Mouse (Mus musculus) erythroid progenitor cell, adult 5-6 weeks (primary cell): ENCODE results near the gene Ctrl. TPM values are rescaled to one million over a fixed set of nuclear protein-coding genes. Genes with fewer than 3 reads are reported as not detected.
A peak's percentile ranks its signal among the peaks of the same experiment; 100 is the strongest.

Experiments used
- ATAC-seq: replicated peaks from 2 replicates; pipeline ENCODE4 v1.8.0; 2016; ENCODE audit warnings: moderate number of reproducible peaks, mild to moderate bottlenecking, moderate TSS enrichment, inconsistent platforms; ENCODE audit not compliant: poor library complexity, low FRiP score, severe bottlenecking
- total RNA-seq, 2 experiments: library from RNA; stranded (forward) in 1 of 2; stranded (reverse) in 1 of 2; fragments of 150-400 nt in 1 of 2; fragments of 186-747, 209-891 nt in 1 of 2; gene quantifications; 2 replicates each; pipeline versions ENCODE4 v1.2.3 to v1.2.4; 2015 to 2017; ENCODE audit warnings: low replicate concordance in 2 of 2

Gene Ctrl
- total RNA-seq, 2 experiments from 2014 or later = not detected

DNA sequence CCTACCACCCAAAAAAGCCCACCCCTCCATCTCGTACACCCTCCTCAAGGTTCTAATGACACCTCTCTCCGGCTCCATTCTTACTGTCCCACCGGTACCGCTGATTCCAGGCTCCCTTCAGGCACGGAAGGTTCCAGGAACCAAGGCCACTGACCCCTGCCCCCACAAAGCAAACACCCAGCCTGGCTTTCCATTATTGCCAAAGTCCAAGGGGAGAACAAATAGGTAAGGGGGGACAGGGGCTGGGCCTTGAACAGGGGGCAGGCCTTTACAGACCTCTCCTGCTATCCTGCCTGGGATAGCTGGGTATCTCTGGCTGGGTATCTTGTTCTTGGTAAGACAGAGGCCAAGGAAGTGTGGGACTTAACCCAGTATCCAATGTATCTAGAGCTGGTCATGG lies 8.9 kb upstream of the Ctrl start:
- no peak for ATAC-seq

- ATAC-seq = no peak
Measured at GRCm38 (mm10) chr8:105942026-105942425, 8.4 kb upstream of the Ctrl start.

DNA sequence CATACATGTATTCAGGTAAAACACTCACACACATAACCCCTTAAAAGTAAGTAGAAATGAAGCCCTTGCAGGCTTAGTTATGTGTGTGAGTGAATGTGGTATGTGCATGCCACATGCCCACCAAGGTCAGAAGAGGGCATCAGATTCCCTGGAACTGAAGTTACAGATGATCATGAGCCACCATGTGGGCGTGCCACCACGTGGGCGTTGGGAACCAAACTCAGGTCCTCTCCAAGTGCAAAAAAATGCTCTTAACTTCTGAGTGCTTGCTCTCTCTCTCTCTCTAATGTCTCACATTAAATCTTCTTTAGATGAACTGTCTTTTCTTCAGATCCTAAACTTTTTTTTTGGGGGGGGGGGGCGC lies 4.6 kb upstream of the Ctrl start, which contains the start of gene Psmb10:
Psmb10 (minus strand) TSS at position 139 of the 364 bp plus-strand sequence.
- no peak for ATAC-seq

DNA sequence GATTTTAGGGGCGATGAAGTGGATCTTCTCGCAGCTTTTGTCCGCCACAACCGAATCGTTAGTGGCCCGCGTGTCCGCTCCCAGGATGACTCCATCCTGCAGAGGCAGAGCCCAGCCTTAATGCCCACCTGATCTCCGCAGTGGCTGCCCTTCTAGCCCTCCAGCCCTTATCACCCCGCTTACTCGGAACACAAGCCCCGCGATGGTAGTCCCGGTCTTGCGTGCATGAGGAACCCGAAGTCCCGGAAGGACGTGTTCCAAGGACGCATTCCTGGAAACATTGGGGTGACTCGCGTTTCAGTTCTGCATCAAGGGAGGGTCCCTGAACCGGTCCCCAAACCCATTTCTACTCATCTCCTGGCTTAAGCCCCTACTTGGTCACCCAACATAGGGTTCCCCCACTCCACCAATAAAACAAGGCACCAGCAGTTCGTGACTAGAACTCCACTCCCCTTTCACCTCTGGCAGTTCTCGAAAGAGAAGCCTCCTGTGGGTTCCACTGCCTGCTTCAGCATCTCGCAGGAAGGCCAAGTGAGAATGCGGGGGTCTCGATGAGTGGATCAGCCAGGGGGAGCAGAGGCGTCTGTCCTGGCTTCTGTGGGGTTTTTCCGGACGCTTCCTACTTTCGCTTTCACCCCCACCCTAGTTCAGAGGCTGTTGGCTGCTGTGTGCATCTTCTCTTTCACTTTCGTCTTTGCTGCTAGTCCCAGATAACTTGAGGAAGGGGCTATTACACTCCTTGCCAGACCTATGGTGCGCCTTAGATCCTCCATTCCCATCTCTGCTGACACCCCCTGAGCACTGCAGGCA lies 4.0 kb upstream of the Ctrl start:
- ATAC-seq = peak; percentile 55

DNA sequence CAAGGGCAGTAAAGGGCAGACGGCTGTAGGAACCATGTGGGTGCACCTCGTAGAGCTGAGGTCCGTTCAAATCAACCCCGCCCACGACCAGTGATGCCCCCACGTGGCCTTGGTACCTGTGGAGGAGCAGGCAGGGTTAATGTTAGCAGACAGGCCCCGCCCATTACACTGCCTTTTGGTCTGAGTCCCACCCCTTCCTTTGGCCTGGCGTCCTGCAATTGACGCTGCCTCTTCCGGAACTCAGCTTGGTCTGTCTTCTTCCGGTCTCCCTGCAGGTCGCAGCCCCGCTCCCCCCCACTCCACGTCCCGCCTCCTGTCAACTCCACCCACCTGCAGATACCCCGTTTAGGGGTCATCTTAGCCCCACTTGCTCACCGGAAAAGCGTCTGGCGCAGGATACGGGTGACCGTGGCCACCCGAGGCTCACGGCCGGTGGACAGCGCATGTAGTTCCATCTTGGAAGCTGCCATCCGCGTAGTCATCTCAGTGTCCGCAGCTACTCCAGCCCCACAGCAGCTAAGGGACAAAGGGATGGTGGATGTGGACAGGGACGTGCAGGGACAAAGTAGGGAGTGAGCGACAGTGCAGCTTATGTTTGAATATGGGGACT lies 3.3 kb upstream of the Ctrl start:
- peak; percentile 91 for ATAC-seq

DNA sequence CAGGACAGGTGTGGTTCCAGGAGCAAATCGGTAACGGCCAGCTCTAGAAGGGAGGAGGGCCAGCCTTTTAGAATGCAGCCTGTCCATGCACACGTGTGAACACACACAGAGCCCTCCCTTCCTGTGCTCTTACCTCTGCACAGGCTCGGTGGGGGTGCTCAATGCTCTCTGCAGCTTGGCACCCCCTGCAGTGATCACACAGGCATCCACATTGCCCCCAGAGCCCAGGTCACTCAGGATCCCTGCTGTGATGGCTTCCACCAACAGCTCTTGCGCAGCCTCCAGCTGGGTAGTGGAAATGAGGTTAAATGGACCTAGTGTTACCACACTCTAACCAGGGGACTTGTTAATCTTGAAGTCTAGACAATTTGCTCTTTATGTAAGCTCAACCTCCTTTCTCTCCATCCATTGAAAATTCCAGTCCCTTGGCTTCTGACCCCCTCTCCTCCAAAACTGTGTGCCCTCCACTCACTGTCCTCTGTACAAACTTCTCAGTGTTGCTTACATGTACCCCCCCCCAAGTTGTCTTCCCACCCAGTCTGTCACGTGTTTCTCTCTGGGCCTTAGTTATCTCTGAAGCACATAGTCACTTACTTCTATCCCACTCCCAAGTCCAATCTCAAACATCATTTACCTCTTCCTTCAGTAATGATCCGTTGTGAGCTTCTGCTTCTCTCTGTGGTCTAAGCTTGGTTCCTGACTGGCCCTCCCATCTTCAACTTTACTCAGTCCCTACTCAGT lies 2.4 kb upstream of the Ctrl start:
- ATAC-seq = no peak

GRCm38 (mm10) chr8:105935105-105935504 lies 1.4 kb upstream of the Ctrl start:
- ATAC-seq = no peak

GRCm38 (mm10) chr8:105932525-105932924 lies 1.1 kb downstream of the Ctrl start:
- no peak for ATAC-seq

DNA sequence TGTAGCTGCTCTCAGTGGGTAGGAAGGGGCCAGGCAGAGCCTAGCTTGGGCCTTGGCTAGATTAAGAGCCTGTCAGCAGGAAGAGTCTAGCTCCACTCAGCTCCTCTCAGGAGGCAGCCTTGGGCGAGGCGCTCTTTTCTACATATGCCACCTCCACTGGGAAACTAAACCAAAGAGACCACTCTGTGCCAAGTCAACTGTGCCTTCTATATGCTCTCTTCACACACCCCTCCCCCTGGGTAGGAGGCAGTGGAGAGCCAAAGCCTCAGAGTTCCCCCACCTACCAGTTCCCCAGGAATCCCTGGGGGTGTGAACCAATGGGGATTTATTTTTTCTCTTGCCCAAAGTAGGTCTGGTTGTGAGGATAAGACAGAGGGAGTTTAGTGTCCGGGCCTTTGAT lies 2.4 kb downstream of the Ctrl start:
- no peak for ATAC-seq

DNA sequence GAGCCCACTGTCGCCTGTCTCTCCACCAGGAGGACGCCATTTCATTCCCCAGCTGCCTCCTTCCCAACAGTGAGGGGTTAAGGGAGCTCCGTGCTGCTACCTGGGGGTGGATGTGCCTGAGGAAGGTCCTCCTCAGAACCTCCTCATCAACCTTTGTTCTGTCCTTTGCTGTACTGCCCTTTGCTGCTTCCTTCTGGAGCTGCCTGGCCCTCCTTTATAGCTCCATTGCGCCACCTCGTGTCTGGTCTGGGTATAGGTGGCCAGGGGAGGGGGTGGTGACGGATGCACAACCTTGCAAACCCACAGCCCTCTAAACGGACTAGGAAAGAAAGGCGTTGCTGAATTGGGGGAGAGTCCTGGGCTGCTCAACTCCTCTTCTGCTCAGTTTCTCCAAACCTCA lies 3.1 kb downstream of the Ctrl start:
- ATAC-seq = peak; percentile 73

DNA sequence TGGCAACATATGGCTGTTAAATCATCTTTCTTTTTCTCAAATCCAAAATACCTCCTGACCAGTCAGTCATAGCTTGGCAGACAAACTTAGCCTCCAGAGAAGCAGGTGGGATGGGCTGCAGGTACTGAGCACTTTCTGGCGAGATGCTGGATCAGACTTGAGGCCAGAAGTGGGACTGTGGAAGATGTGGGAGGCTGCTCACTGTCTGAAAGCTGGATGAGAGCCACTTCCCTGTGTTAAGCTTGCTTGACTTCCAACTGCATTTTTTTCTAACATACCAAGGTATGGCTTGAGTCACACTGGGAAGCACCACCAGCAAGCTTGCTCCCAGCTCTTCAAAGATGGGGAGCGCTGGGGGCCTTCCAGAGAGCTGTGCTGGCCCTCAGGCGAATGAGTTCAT lies 8.5 kb downstream of the Ctrl start:
- no peak for ATAC-seq

- ATAC-seq = no peak
Measured at GRCm38 (mm10) chr8:105919390-105919789, 14.3 kb downstream of the Ctrl start.

DNA sequence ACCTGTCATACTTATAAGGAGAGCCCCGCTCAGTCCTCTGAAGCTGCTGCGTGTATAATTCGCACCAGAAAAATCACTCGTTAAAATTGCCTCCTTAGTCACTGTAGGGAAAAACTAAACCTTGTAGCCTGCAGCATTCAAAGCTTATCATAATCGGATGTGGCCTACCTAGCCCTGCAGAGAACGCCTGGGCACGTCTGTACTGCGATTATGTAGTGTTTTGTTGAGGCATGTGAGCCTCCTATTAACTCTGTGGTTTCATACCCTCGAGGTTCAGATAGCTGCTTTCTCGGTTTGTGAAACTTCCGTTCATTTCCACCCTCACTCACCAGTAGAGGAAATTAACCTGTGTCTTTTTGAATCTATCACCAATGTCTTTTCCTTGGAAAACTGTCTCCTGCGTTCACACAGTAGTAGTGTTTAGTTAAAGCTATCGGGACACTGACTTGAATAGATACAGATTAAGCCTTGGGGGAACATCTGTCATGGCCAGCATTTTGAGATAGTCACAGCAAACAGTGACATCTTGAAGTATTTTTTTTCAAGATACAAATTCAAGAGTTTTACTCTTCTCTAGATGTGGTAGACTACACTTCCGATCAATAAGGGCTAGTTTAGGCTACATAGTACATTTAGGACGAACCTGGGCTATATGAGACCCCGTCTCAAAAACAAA lies 32.6 kb downstream of the Ctrl start:
- peak; percentile 54 for ATAC-seq

DNA sequence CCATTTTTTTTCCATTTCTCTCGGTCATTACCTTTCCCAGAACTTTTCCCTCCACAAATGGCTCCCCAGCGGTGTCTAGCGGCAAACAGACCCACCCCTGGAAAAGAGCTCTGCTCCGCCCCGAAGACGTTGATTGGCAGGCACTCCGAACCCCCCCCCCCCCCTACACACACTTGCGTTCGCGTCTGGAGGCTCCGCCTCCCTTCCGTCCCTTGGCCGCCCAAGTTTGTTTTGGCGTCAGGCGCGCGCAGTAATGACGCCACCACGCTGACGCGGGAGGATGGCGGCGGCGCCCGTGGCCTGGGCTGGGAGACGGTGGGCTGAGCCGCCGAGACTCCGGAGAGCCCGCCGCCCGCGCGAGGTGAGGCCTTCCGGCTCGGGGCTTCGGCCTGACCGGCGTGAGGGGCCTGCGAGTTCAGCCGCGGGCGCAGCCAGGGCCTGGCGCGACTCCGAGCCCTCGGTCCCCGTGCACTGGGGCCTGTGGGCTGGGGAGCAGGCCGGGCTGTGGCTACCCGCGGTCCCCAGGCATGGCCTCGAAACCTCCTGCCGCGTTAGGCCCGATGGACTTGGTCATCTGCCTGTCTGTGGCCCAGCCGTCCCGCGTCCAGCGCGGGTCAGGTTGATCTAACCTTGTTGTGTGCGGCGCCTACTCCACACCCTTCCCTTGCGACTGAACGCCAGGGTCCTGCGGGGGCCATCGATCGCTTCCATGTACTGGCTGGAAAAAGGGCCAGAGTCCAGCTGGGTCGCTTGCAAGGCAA lies 33.3 kb downstream of the Ctrl start, which contains the start of gene Pskh1:
Pskh1 (plus strand) TSS at position 262 of the 761 bp plus-strand sequence.
- peak; percentile 93 for ATAC-seq

DNA sequence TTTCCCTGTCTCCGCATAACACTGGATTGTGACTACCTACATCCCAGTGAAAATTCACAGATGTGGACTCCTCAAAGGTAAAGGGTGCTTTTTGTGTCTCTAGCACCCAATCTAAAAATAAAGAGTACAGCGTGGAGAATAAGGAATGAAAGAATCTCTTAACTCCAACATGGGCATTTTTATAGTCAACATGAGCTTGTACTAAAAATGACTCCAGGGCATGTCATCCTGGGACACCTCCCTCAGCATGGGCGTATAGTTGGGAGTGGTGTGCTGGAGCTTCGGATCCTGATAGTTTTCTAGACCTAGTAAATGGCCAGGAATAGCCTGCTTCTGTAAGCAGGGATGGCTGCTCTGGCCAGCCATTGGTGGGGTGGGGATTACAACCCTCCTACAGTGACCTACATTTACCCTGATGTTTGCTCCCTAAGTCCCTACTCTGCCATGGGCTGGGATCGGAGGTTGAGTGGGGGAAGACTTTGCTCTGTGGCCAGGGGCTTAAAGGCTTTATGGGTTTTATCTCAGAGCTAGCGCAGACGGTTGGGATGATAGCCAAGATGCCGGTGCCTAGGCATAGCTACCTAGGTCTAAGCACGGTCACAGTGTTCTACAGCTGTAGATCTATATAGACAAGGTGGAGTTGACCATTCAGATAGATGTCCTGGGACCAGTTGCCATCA lies 35.7 kb downstream of the Ctrl start:
- ATAC-seq = no peak

DNA sequence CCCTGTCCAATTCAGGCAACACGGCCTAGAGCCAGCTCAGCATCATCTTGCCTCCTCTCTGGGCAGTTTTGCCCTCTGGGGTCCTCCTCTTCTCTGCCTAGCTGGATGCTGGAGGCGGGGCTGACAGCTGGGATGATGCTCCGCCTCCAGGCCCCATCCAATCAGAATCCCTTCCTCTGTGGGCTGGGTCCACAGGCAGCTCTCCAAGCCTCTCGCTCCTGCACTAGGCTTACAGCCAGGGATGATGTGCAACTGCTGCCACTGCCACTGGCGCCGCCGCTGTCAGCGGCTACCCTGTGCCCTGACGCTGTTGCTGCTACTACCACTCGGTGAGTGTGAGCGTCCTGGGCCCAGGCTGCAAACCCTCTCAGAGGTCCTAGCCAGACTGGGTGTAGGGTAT lies 40.3 kb downstream of the Ctrl start, which contains the start of gene Nrn1l:
Nrn1l (plus strand) TSS at position 229 of the 400 bp plus-strand sequence.
- ATAC-seq = peak; percentile 44; the same call in 1 of the 2 replicates

DNA sequence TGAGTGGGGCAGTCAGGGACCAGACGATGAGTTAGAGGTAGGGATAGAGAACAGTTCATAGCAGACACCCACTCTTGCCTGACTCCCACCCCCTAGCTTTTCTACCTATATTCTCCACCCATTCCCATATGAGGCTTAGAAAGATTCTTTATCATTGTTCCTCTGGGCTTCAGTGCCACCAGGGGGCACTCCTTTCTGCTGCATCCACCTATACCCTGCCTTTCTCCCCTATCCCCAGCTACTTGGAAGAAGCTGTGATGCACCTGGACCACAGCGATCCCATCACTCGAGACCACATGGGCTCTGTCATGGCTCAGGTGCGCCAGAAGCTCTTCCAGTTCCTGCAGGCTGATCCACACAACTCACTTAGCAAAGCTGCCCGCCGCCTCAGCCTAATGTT lies 41.2 kb downstream of the Ctrl start:
- ATAC-seq = no peak

DNA sequence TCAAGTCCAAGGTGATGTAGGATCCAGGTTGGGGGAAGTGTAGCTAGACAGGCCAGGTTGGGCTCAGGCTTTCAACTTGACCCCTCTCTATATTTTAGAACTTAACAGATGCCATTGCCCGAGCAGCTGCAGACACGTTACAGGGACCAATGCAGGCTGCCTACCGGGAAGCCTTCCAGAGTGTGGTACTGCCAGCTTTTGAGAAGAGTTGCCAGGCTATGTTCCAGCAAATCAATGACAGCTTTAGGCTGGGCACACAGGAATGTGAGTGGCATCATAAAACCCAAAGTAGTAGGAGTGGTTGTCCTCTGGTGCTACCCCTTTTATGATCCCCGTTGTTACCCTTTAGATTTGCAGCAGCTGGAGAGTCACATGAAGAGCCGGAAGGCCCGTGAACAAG lies 42.8 kb downstream of the Ctrl start:
- no peak for ATAC-seq
